In genomic region chr7:35958052-35958451, GRCm38 (mm10) we compare ENCODE assay signal across 14 mouse cellular contexts.
DNase-seq lines count a peak whose midpoint lies in the region; ATAC-seq lines count a peak whose summit lies in the region.
"Had no signal": no experiment of that assay in that cellular context is flagged by ENCODE, and none has a peak within 500 bp of the region (broad histone marks: within the 10 kb centered on the region; RNA-seq: fewer than 3 reads in every experiment).

No protein-coding gene starts in this region.

- no peaks in the 10 kb centered on the region for H3K9me3 ChIP-seq in kidney, embryonic 15.5 days (replicated peaks)
- no peaks in the 10 kb centered on the region for H3K9me3 ChIP-seq in midbrain, embryonic 11.5 days (ENCODE audit: control insufficient read depth, low read length)
- no peaks in the 10 kb centered on the region for H3K9me3 ChIP-seq in midbrain, embryonic 15.5 days
- H3K9me3 ChIP-seq in hindbrain, embryonic 15.5 days: no peaks in the 10 kb centered on the region
- H3K9me3 ChIP-seq in neural tube, embryonic 14.5 days (ENCODE audit: control insufficient read depth, low read length): no peaks in the 10 kb centered on the region
- H3K9me3 ChIP-seq in liver, embryonic 11.5 days (ENCODE audit: control insufficient read depth, low read length): peaks cover 2% of the 10 kb centered on the region; the same call in 1 of the 2 replicates
- H3K9me3 ChIP-seq: heart, embryonic 13.5 days had no signal

- no peak overlapping the region for H3K4me2 ChIP-seq in kidney, embryonic 15.5 days
- no peak overlapping the region for H3K4me2 ChIP-seq in midbrain, embryonic 11.5 days
- no peak overlapping the region for H3K4me2 ChIP-seq in midbrain, embryonic 15.5 days
- H3K4me2 ChIP-seq in hindbrain, embryonic 15.5 days: no peak overlapping the region
- no peak overlapping the region for H3K4me2 ChIP-seq in neural tube, embryonic 14.5 days (ENCODE audit: low read depth, low read length)
- no peak overlapping the region for H3K4me2 ChIP-seq in liver, embryonic 11.5 days
- H3K4me2 ChIP-seq: heart, embryonic 13.5 days had no signal

- DNase-seq in kidney, adult 11 months: no peak
- DNase-seq in midbrain, embryonic 11.5 days (ENCODE audit: low spot score, missing footprints): peak; percentile 88
- DNase-seq in layer of hippocampus, postnatal 14 days (ENCODE audit: low spot score in 2 of 2): no peak
- DNase-seq in liver, embryonic 11.5 days (ENCODE audit: low spot score): no peak
- DNase-seq: B cell, adult 2 months; thymus, adult 18-20 months had no signal

- no peak for ATAC-seq in kidney, embryonic 15.5 days (replicated peaks; ENCODE audit: low FRiP score)
- no peak for ATAC-seq in midbrain, embryonic 11.5 days (ENCODE audit: low FRiP score)
- ATAC-seq in midbrain, embryonic 15.5 days (replicated peaks): no peak
- ATAC-seq in hindbrain, embryonic 15.5 days (ENCODE audit: low FRiP score, low read depth): peak; percentile 71; the same call in 1 of the 2 replicates
- ATAC-seq in neural tube, embryonic 14.5 days (ENCODE audit: low read depth): peak; percentile 60; the same call in 1 of the 2 replicates
- ATAC-seq in liver, embryonic 11.5 days (replicated peaks; ENCODE audit: low FRiP score): no peak
- ATAC-seq: forebrain, embryonic 14.5 days had no signal

- H3K4me1 ChIP-seq in kidney, embryonic 15.5 days: peaks cover 11% of the 10 kb centered on the region; the same call in 1 of the 2 replicates
- H3K4me1 ChIP-seq in midbrain, embryonic 11.5 days (ENCODE audit: control insufficient read depth, insufficient read depth, low read length): no peaks in the 10 kb centered on the region; the same call in 1 of the 2 replicates
- H3K4me1 ChIP-seq in midbrain, embryonic 15.5 days: no peaks in the 10 kb centered on the region
- no peaks in the 10 kb centered on the region for H3K4me1 ChIP-seq in hindbrain, embryonic 15.5 days (replicated peaks)
- peaks cover 2% of the 10 kb centered on the region; the same call in 1 of the 2 replicates for H3K4me1 ChIP-seq in neural tube, embryonic 14.5 days (ENCODE audit: control insufficient read depth, insufficient read depth, low read length)
- no peaks in the 10 kb centered on the region for H3K4me1 ChIP-seq in liver, embryonic 11.5 days (replicated peaks; ENCODE audit: control insufficient read depth, insufficient read depth, low read length)
- H3K4me1 ChIP-seq: heart, embryonic 13.5 days; megakaryocyte, embryonic 14.5 days had no signal

- no peaks in the 10 kb centered on the region for H3K27me3 ChIP-seq in kidney, embryonic 15.5 days
- no peaks in the 10 kb centered on the region for H3K27me3 ChIP-seq in midbrain, embryonic 11.5 days (ENCODE audit: control insufficient read depth, insufficient read depth, low read length)
- no peaks in the 10 kb centered on the region for H3K27me3 ChIP-seq in midbrain, embryonic 15.5 days (replicated peaks)
- no peaks in the 10 kb centered on the region for H3K27me3 ChIP-seq in hindbrain, embryonic 15.5 days
- H3K27me3 ChIP-seq in neural tube, embryonic 14.5 days (ENCODE audit: control insufficient read depth, insufficient read depth, low read length): no peaks in the 10 kb centered on the region
- no peaks in the 10 kb centered on the region for H3K27me3 ChIP-seq in liver, embryonic 11.5 days (replicated peaks; ENCODE audit: control insufficient read depth, insufficient read depth, low read length)
- H3K27me3 ChIP-seq: heart, embryonic 13.5 days; megakaryocyte, embryonic 14.5 days had no signal

- H3K36me3 ChIP-seq in kidney, embryonic 15.5 days: no peaks in the 10 kb centered on the region
- H3K36me3 ChIP-seq in midbrain, embryonic 11.5 days (ENCODE audit: control insufficient read depth, insufficient read depth, low read length): no peaks in the 10 kb centered on the region
- H3K36me3 ChIP-seq in midbrain, embryonic 15.5 days (replicated peaks): no peaks in the 10 kb centered on the region
- no peaks in the 10 kb centered on the region for H3K36me3 ChIP-seq in hindbrain, embryonic 15.5 days
- no peaks in the 10 kb centered on the region for H3K36me3 ChIP-seq in neural tube, embryonic 14.5 days (ENCODE audit: control insufficient read depth, insufficient read depth, low read length)
- H3K36me3 ChIP-seq in liver, embryonic 11.5 days (ENCODE audit: control insufficient read depth, insufficient read depth, low read length): no peaks in the 10 kb centered on the region
- H3K36me3 ChIP-seq: heart, embryonic 13.5 days had no signal

- H3K4me3 ChIP-seq in kidney, embryonic 15.5 days (replicated peaks): no peak overlapping the region
- no peak overlapping the region for H3K4me3 ChIP-seq in midbrain, embryonic 11.5 days (ENCODE audit: low read depth, low read length)
- no peak overlapping the region for H3K4me3 ChIP-seq in midbrain, embryonic 15.5 days
- no peak overlapping the region for H3K4me3 ChIP-seq in hindbrain, embryonic 15.5 days
- no peak overlapping the region for H3K4me3 ChIP-seq in neural tube, embryonic 14.5 days (ENCODE audit: low read depth, low read length)
- H3K4me3 ChIP-seq in liver, embryonic 11.5 days (ENCODE audit: low read depth, low read length): no peak overlapping the region
- H3K4me3 ChIP-seq: heart, embryonic 13.5 days; megakaryocyte, embryonic 14.5 days had no signal

- no peak overlapping the region for H3K9ac ChIP-seq in kidney, embryonic 15.5 days
- H3K9ac ChIP-seq in midbrain, embryonic 11.5 days (ENCODE audit: low read length): no peak overlapping the region
- no peak overlapping the region for H3K9ac ChIP-seq in midbrain, embryonic 15.5 days
- no peak overlapping the region for H3K9ac ChIP-seq in hindbrain, embryonic 15.5 days
- no peak overlapping the region for H3K9ac ChIP-seq in neural tube, embryonic 14.5 days (replicated peaks; ENCODE audit: low read depth, low read length)
- H3K9ac ChIP-seq in liver, embryonic 11.5 days (ENCODE audit: low read depth, low read length): no peak overlapping the region
- H3K9ac ChIP-seq: heart, embryonic 13.5 days; liver, embryonic 14.5 days had no signal

- peak overlapping the region; percentile 45; the same call in 1 of the 2 replicates for H3K27ac ChIP-seq in kidney, embryonic 15.5 days
- no peak overlapping the region for H3K27ac ChIP-seq in midbrain, embryonic 11.5 days (ENCODE audit: low read depth, low read length)
- no peak overlapping the region for H3K27ac ChIP-seq in midbrain, embryonic 15.5 days
- no peak overlapping the region for H3K27ac ChIP-seq in hindbrain, embryonic 15.5 days (replicated peaks)
- no peak overlapping the region for H3K27ac ChIP-seq in neural tube, embryonic 14.5 days (ENCODE audit: low read depth, low read length)
- no peak overlapping the region for H3K27ac ChIP-seq in liver, embryonic 11.5 days (ENCODE audit: low read depth, low read length)
- H3K27ac ChIP-seq: heart, embryonic 13.5 days; liver, embryonic 14.5 days had no signal

- WGBS in kidney, embryonic 15.5 days: 24% methylated on average over 2 of the region's 2 CpGs
- WGBS in midbrain, embryonic 11.5 days: 13% methylated on average over 2 of the region's 2 CpGs
- 12% methylated on average over 2 of the region's 2 CpGs for WGBS in midbrain, embryonic 15.5 days
- 12% methylated on average over 2 of the region's 2 CpGs for WGBS in hindbrain, embryonic 15.5 days
- 4% methylated on average over 2 of the region's 2 CpGs for WGBS in neural tube, embryonic 14.5 days
- WGBS in liver, embryonic 11.5 days: 35% methylated on average over 2 of the region's 2 CpGs

Comparison
In these comparisons a context has a peak if more than half of its experiments do, and no peak if none do; other contexts are left out.
1. ATAC-seq: peak in hindbrain, embryonic 15.5 days (single experiment) and neural tube, embryonic 14.5 days (single experiment); none in kidney, embryonic 15.5 days (single experiment), midbrain, embryonic 11.5 days (single experiment), midbrain, embryonic 15.5 days (single experiment) and liver, embryonic 11.5 days (single experiment).